Mouse (Mus musculus) frontal cortex, postnatal 25 days (tissue): Measurements from ENCODE around the gene Cyb561a3.

Experiments used
- DNase-seq, 2 experiments: peaks; one replicate each; pipeline ENCODE4 v3.0.0; 2022; ENCODE audit warnings: low spot score in 2 of 2

Cyb561a3 gene

DNA sequence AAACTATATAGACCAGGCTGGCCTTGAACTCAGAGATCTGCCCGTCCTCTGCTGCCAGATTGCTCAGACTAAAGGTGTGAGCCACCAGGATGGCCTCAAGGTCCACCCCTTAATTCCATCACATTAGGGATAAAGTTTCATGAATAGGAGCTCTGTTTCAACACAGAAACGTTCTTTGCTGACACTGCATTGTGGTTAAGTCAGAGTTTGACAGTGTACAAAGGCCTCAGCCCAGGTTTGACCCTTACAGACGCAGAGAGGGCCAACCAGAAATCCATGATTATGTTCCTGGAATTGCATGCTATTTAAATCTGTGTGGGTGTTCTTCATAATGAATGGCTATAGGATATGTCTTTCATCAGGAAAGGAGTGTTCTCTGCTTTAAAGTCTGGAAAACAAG, 13.3 kb downstream of the Cyb561a3 start:
- DNase-seq, result no peak

GRCm38 (mm10) chr19:10591659-10592377, 14.8 kb downstream of the Cyb561a3 start:
- no peak for DNase-seq

DNA sequence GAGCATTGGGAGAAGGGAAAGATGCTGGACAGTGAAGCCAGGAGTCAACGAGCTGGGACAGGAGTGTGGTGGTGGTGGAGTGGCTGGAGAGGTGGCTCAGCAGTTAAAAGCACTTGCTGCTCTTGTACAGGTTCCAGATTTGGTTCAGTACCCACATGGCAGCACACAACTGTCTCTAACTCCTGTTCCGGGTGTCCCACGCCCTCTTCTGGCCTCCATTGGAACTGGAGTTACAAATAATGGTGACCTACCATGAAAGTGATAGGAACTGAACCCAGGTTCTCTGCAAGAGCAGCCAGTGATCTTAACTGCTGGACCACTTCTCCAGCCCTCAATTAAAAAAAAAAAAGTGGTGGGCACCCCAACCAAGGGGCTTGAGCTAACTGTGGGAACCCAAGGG, 21.2 kb downstream of the Cyb561a3 start:
- DNase-seq, result no peak

DNA sequence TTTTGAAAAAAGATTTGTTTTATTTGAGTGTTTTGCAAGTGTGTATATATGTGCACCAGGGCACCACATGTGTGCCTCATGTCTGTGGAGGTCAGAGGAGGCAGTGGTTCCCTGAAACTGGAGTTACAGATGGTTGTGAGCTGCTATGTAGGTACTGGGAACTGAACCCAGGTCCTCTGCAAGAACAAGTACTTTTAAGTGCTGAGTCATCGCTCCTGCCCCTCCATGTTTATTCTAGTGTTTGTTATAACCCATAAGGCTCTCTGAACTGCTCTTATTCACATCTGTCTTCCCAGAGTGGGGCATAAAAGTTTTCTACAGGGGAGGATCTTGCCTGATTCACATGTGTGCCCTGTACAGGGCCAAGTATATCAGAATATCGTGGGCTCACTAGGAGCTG, 22.7 kb downstream of the Cyb561a3 start:
- no peak for DNase-seq

- DNase-seq, result no peak
Observed at GRCm38 (mm10) chr19:10602247-10602769, 25.3 kb downstream of the Cyb561a3 start.

DNA sequence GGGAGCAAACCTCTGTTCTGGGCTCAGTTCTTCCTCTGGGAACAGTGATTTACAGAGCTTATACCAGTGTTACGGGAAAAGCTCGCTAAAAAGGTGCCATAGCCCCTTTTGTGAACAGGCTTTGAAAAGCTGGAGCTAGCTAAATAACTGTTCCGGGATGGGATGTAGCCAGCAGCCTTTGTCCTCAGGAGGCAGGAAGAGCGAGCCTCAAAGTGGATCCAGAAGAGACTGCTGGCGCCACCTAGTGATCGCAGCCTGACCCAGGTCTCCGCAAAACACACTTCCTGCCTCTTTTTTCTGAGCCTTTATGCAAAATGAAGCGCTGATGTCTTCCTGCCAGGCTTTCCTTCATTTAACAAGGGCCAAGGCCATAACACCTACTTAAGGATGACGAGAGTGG, 25.8 kb downstream of the Cyb561a3 start:
- DNase-seq, result peak; percentile 83 to 86

GRCm38 (mm10) chr19:10603660-10604523, 26.9 kb downstream of the Cyb561a3 start:
- DNase-seq, result no peak

- no peak for DNase-seq
Observed at GRCm38 (mm10) chr19:10604534-10604933, 27.6 kb downstream of the Cyb561a3 start.

DNA sequence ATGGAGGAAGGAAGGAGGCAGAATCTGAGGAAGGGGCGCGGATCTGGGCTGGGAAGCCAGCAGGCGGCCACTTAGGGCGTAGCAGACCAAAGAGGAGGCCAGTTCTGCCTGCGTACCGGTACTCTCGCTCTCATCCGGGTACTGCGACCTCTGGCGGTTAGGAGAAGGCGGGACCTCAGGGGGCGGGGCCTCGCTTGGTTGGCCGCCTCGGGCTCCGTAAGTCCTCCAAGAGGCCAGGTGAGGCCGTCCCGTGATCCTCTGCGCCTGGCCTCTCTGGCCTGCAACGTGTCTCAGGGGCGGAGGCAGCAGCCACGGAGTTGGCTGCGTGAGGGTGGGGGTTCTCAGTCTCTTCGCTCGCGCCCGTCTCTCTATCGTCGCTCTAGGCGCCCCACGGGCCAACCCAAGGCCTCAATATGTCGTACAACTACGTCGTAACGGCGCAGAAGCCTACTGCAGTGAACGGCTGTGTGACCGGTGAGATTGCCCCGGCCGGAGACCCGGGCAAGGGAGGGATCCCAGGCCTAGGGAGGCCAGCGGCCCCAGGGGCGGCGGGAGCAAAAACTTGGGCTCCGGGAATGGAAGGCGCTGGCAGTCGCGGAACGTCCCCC, 28.4 kb downstream of the Cyb561a3 start, which contains the start of the genes Ddb1 and Tkfc:
Gene Ddb1 (plus strand): TSS at position 35 of the 608 bp plus-strand sequence.
Gene Tkfc (minus strand): TSS at position 362 of the 608 bp plus-strand sequence.
- peak; percentile 98 to 99 for DNase-seq

GRCm38 (mm10) chr19:10605901-10606622, 29.1 kb downstream of the Cyb561a3 start:
- no peak for DNase-seq

GRCm38 (mm10) chr19:10608573-10609240, 31.7 kb downstream of the Cyb561a3 start:
- DNase-seq, result no peak

DNA sequence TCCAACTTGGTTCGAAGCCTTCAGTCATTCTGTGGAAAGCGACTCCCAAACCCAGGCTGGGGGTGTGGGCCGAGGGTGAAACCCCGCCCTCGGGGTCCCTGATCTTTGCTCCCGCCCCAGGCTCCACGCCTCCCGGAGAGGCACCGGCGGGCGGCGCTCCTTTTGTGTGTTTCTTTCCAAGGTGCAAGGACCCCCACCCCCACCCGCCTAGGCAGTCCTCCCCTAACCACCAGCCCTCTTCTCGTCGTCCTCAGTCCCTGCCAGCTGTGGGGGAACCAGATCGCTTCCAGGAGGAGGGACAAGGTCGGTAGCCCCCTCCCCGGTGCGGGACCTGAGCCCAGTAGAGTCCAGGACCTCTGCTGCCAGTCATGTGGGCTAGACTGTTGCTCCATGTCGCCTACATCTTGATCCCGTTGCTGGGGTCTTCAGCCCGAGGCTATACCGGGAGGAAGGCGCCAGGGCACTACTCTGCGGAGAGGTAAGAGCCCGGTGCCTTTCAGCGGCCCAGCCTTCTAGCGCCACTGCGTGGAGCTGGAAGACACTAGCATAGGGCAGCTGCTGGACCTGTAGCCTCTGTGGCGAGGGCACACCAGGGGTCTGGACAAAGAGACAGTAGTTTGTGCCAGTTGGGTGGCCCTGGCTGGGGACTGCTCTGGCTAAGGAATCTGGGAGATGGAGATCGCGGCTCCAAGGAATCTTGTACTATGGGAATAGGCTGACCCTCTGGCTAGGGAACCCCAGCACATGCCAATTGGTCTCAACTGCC, 57.3 kb downstream of the Cyb561a3 start, which contains the start of gene Vwce:
Gene Vwce (plus strand): TSS at position 108 of the 766 bp plus-strand sequence.
- DNase-seq, result peak; percentile 21 to 32

DNA sequence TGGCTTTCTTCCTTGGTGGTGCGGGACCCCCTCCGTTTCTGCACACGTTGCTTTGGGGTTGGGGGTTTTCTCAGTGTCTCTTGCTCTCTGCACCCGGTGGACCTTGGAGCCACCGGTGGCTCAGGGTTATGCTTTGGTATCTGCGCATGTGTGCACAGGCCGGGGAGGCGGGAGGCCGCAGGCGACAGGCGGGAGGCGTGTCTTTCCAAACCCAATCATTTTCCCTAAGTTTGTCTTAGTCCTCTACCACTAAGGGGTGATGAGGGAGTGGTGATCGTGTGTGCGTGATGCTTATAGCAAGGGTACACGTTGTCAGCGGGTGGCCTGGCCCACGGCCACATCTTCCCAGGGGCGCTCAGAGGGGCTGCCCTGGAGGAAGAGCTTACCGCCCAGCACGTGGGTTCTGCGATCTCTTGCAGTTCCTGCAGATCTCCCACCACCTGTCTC, 57.9 kb downstream of the Cyb561a3 start:
- peak in 1 of 2 experiments; percentile 50 for DNase-seq

DNA sequence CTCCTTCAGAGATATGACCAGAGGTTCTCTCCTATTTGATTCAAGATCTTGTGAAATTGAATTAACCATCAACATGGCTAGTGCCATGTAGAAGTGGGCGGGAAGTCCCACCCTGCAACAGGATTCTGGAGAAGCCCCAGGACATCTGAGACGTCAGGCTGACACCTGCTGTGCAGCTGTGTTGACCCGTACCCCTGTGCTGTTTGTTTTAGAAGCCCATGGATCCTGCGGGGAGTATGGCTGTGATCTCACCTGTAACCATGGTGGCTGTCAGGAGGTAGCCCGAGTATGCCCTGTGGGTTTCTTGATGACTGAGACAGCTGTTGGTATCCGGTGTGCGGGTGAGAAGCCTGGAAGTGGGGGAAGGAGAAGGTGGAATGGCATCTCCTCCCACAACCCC, 60.9 kb downstream of the Cyb561a3 start:
- no peak for DNase-seq

- no peak for DNase-seq
Observed at GRCm38 (mm10) chr19:10640080-10640479, 63.1 kb downstream of the Cyb561a3 start.

- no peak for DNase-seq
Observed at GRCm38 (mm10) chr19:10640589-10641378, 63.8 kb downstream of the Cyb561a3 start.
